Mouse (Mus musculus) bone marrow macrophage, adult 2 months (primary cell): Measurements from ENCODE around the gene Cyp2d9.
"Not testable (repeated sequence)": the region's sequence is repeated elsewhere in the genome, so short reads cannot be mapped to it uniquely, and the experiment has no call there.

Experiments used
- CTCF ChIP-seq: IDR thresholded peaks from 2 replicates; pipeline ENCODE4 v1.5.1; 2012; ENCODE audit warnings: low read depth, mild to moderate bottlenecking, low read length, moderate library complexity
- POLR2A ChIP-seq: IDR thresholded peaks from 2 replicates; pipeline ENCODE4 v1.6.1; 2012; ENCODE audit warnings: mild to moderate bottlenecking, low read depth, low read length, borderline replicate concordance

- TF ChIP-seq CTCF, POLR2A: not testable (repeated sequence)
Observed at GRCm38 (mm10) chr15:82456086-82456790, 23.0 kb downstream of the Cyp2d9 start.
